Mouse (Mus musculus): Measurements from ENCODE around the gene Bsn. TPM values are rescaled to one million over a fixed set of nuclear protein-coding genes. Genes with fewer than 3 reads are reported as not detected.

Bsn gene
- polyA plus RNA-seq, 1 experiment from 2014 or later, result 1.1 TPM

GRCm38 (mm10) chr9:108051931-108052220 is 138.3 kb downstream of the Bsn start:
- H3K4me1 ChIP-seq, result peaks cover 34% of the 10 kb centered on the region
- WGBS, result 88% methylated on average over 4 of the region's 4 CpGs
- H3K4me3 ChIP-seq, result no peak overlapping the region; the same call in 1 of the 2 replicates
- no peak for DNase-seq (ENCODE audit: low spot score)
- H3K9me3 ChIP-seq (replicated peaks), result no peaks in the 10 kb centered on the region
- peaks cover 67% of the 10 kb centered on the region for H3K36me3 ChIP-seq
- H3K27ac ChIP-seq (replicated peaks), result no peak overlapping the region
- no peaks in the 10 kb centered on the region for H3K27me3 ChIP-seq (ENCODE audit: low read depth, poor library complexity, severe bottlenecking)

DNA sequence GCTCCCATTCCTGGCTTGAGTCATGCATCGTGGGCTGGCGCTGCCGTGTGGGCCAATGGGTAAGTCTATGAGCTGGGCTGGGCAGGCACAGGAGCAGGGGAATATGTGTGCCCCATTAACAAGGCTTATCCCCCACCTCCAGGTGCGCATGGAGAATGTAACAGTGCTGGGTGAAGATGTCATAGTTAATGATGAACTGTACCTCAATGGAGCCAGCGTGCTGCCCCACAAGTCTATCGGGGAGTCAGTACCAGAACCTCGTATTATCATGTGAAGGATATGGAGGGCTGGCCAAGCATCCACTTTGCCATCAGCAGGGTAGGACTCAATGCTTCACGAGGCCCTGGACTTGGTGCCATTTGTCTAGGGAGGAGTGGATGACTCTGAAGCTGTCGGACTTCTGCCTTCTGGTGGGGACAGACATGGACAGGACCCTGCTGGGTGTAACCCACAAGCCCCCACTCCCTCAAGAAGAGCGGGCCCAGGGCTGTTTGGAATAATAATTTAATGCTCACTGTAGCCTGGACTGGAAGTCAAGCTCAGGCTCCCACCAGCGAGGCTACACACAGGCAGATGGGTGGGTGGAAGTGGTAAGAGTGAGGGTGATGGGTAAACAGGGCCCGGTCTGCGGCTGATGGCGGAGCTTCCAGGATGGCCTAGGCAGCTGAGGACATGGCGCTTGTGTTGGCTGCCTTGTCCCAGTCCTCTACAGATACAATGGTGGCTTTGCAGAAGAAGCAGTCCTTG is 138.8 kb downstream of the Bsn start:
- WGBS, result 93% methylated on average over 15 of the region's 15 CpGs
- peaks cover 67% of the 10 kb centered on the region for H3K36me3 ChIP-seq

GRCm38 (mm10) chr9:108049561-108050251 is 140.5 kb downstream of the Bsn start:
- H3K36me3 ChIP-seq, result peaks cover 67% of the 10 kb centered on the region
- H3K9me3 ChIP-seq (replicated peaks), result no peaks in the 10 kb centered on the region
- no peaks in the 10 kb centered on the region for H3K27me3 ChIP-seq (ENCODE audit: low read depth, poor library complexity, severe bottlenecking)
- DNase-seq (ENCODE audit: low spot score), result no peak
- peak overlapping the region; percentile 62 for H3K4me3 ChIP-seq
- peaks cover 34% of the 10 kb centered on the region for H3K4me1 ChIP-seq
- H3K27ac ChIP-seq (replicated peaks), result peak overlapping the region; percentile 76
- WGBS, result 44% methylated on average over 15 of the region's 15 CpGs

More for the DNA sequence above, 138.8 kb downstream of the Bsn start:
- no peak overlapping the region for H3K4me3 ChIP-seq
- DNase-seq (ENCODE audit: low spot score), result no peak
- peaks cover 34% of the 10 kb centered on the region for H3K4me1 ChIP-seq
- H3K9me3 ChIP-seq (replicated peaks), result no peaks in the 10 kb centered on the region
- no peak overlapping the region for H3K27ac ChIP-seq (replicated peaks)
- no peaks in the 10 kb centered on the region for H3K27me3 ChIP-seq (ENCODE audit: low read depth, poor library complexity, severe bottlenecking)

GRCm38 (mm10) chr9:108049016-108049455 is 141.1 kb downstream of the Bsn start, which contains the start of gene Gmppb:
Gmppb (plus strand) TSS chr9:108049242.
- under 1% methylated on average over 39 of the region's 39 CpGs for WGBS
- no peaks in the 10 kb centered on the region for H3K9me3 ChIP-seq (replicated peaks)
- H3K4me1 ChIP-seq, result peaks cover 34% of the 10 kb centered on the region
- H3K27me3 ChIP-seq (ENCODE audit: low read depth, poor library complexity, severe bottlenecking), result no peaks in the 10 kb centered on the region
- H3K36me3 ChIP-seq, result peaks cover 63% of the 10 kb centered on the region
- peak; percentile 96 for DNase-seq (ENCODE audit: low spot score)
- H3K4me3 ChIP-seq, result peak within 1 kb of the TSS; percentile 62
- peak within 1 kb of the TSS; percentile 76 for H3K27ac ChIP-seq (replicated peaks)

- no peak for DNase-seq (ENCODE audit: low spot score)
- H3K9me3 ChIP-seq (replicated peaks), result no peaks in the 10 kb centered on the region
- H3K27ac ChIP-seq (replicated peaks), result peak overlapping the region; percentile 76
- no peaks in the 10 kb centered on the region for H3K27me3 ChIP-seq (ENCODE audit: low read depth, poor library complexity, severe bottlenecking)
- H3K4me1 ChIP-seq, result peaks cover 34% of the 10 kb centered on the region
- H3K36me3 ChIP-seq, result peaks cover 60% of the 10 kb centered on the region
- peak overlapping the region; percentile 62 for H3K4me3 ChIP-seq
- WGBS, result under 1% methylated on average over 19 of the region's 19 CpGs
Observed at GRCm38 (mm10) chr9:108048566-108048955, 141.6 kb downstream of the Bsn start.

GRCm38 (mm10) chr9:108047601-108048565 is 142.3 kb downstream of the Bsn start:
- H3K4me1 ChIP-seq, result peaks cover 28% of the 10 kb centered on the region
- 55% methylated on average over 17 of the region's 17 CpGs for WGBS
- H3K4me3 ChIP-seq, result peak overlapping the region; percentile 62
- no peaks in the 10 kb centered on the region for H3K27me3 ChIP-seq (ENCODE audit: low read depth, poor library complexity, severe bottlenecking)
- peak overlapping the region; percentile 76 for H3K27ac ChIP-seq (replicated peaks)
- H3K9me3 ChIP-seq (replicated peaks), result no peaks in the 10 kb centered on the region
- peaks cover 64% of the 10 kb centered on the region for H3K36me3 ChIP-seq
- no peak for DNase-seq (ENCODE audit: low spot score)

- Histone ChIP-seq H3K27ac (replicated peaks) (no peak overlapping the region), H3K4me3 (no peak overlapping the region), H3K9me3 (replicated peaks) (no peaks in the 10 kb centered on the region), H3K36me3 (peaks cover 69% of the 10 kb centered on the region), H3K4me1 (peaks cover 27% of the 10 kb centered on the region), H3K27me3 (ENCODE audit: low read depth, poor library complexity, severe bottlenecking) (no peaks in the 10 kb centered on the region)
- 85% methylated on average over 4 of the region's 4 CpGs for WGBS
- no peak for DNase-seq (ENCODE audit: low spot score)
Observed at GRCm38 (mm10) chr9:108046582-108046981, 143.6 kb downstream of the Bsn start.

Small RNA genes lying within 50 kb of the gene (microRNA-seq; reads per million reads assigned to microRNA genes)
- gene Gm47303 (not detected), gene Mir7088 (not detected)

Other genes starting within 250 kb of the Bsn start
- 35.8 and 41.7 TPM in 2 replicates for gene Traip, start 240.2 kb downstream of the Bsn start, polyA plus RNA-seq (2016; fragmentation: Nextera tagmentation; extraction: Ambion mirVana)
- gene Uba7, start 214.9 kb downstream of the Bsn start, polyA plus RNA-seq (2016; fragmentation: Nextera tagmentation; extraction: Ambion mirVana), result 6.5 and 8.1 TPM in 2 replicates
- gene Gm20661, start 207.3 kb downstream of the Bsn start, polyA plus RNA-seq (2016; fragmentation: Nextera tagmentation; extraction: Ambion mirVana), result 0.83 and 1.2 TPM in 2 replicates
- 29.7 and 32.1 TPM in 2 replicates for gene Inka1, start 204.5 kb downstream of the Bsn start, polyA plus RNA-seq (2016; fragmentation: Nextera tagmentation; extraction: Ambion mirVana)
- 2.2 and 3.2 TPM in 2 replicates for gene Cdhr4, start 197.9 kb downstream of the Bsn start, polyA plus RNA-seq (2016; fragmentation: Nextera tagmentation; extraction: Ambion mirVana)
- 0.07 TPM in 1 of 2 replicates, not detected in the other for gene Gm20662, start 194.0 kb downstream of the Bsn start, polyA plus RNA-seq (2016; fragmentation: Nextera tagmentation; extraction: Ambion mirVana)
- gene Ip6k1, start 187.9 kb downstream of the Bsn start, polyA plus RNA-seq (2016; fragmentation: Nextera tagmentation; extraction: Ambion mirVana), result 53.8 and 64.0 TPM in 2 replicates
- 26.0 and 26.2 TPM in 2 replicates for gene Gmppb, start 141.1 kb downstream of the Bsn start, polyA plus RNA-seq (2016; fragmentation: Nextera tagmentation; extraction: Ambion mirVana)
- 2.6 and 3.8 TPM in 2 replicates for gene Amigo3, start 137.2 kb downstream of the Bsn start, polyA plus RNA-seq (2016; fragmentation: Nextera tagmentation; extraction: Ambion mirVana)
- 0.78 and 0.87 TPM in 2 replicates for gene Mst1, start 109.9 kb downstream of the Bsn start, polyA plus RNA-seq (2016; fragmentation: Nextera tagmentation; extraction: Ambion mirVana)
- 32.2 and 39.6 TPM in 2 replicates for gene Rnf123, start 107.0 kb downstream of the Bsn start, polyA plus RNA-seq (2016; fragmentation: Nextera tagmentation; extraction: Ambion mirVana)
- 71.2 and 80.2 TPM in 2 replicates for gene Apeh, start 95.8 kb downstream of the Bsn start, polyA plus RNA-seq (2016; fragmentation: Nextera tagmentation; extraction: Ambion mirVana)
- 71.1 and 77.0 TPM in 2 replicates for gene Dag1, start 73.6 kb upstream of the Bsn start, polyA plus RNA-seq (2016; fragmentation: Nextera tagmentation; extraction: Ambion mirVana)
- gene Nicn1, start 100.0 kb upstream of the Bsn start, polyA plus RNA-seq (2016; fragmentation: Nextera tagmentation; extraction: Ambion mirVana), result 44.4 and 57.3 TPM in 2 replicates
- gene Amt, start 106.5 kb upstream of the Bsn start, polyA plus RNA-seq (2016; fragmentation: Nextera tagmentation; extraction: Ambion mirVana), result 37.9 and 39.2 TPM in 2 replicates
- gene Rhoa, start 115.7 kb upstream of the Bsn start, polyA plus RNA-seq (2016; fragmentation: Nextera tagmentation; extraction: Ambion mirVana), result 272 and 276 TPM in 2 replicates
- 17.8 and 26.2 TPM in 2 replicates for gene Tcta, start 115.8 kb upstream of the Bsn start, polyA plus RNA-seq (2016; fragmentation: Nextera tagmentation; extraction: Ambion mirVana)
- 767 and 792 TPM in 2 replicates for gene Gpx1, start 148.5 kb upstream of the Bsn start, polyA plus RNA-seq (2016; fragmentation: Nextera tagmentation; extraction: Ambion mirVana)
- gene Usp4, start 157.5 kb upstream of the Bsn start, polyA plus RNA-seq (2016; fragmentation: Nextera tagmentation; extraction: Ambion mirVana), result 119 and 140 TPM in 2 replicates
- gene 1700102P08Rik, start 202.4 kb upstream of the Bsn start, polyA plus RNA-seq (2016; fragmentation: Nextera tagmentation; extraction: Ambion mirVana), result 1.1 and 1.2 TPM in 2 replicates
- gene Ccdc36, start 238.1 kb upstream of the Bsn start, polyA plus RNA-seq (2016; fragmentation: Nextera tagmentation; extraction: Ambion mirVana), result 0.81 and 1.1 TPM in 2 replicates
- not detected in 2 replicates for gene BC048562, start 246.1 kb upstream of the Bsn start, polyA plus RNA-seq (2016; fragmentation: Nextera tagmentation; extraction: Ambion mirVana)

All from midbrain, embryonic 10.5 days (tissue).